Mouse (Mus musculus) lung, postnatal 0 days (tissue): ENCODE results near the gene Cracr2a. TPM values are rescaled to one million over a fixed set of nuclear protein-coding genes. Genes with fewer than 3 reads are reported as not detected.

ENCODE experiments used
- ATAC-seq: fragments of 200-750 bp; cut with Nextera tagmentation; 2 replicates; pipeline ENCODE4 v1.8.0; 2017; ENCODE audit warnings: moderate library complexity
- DNase-seq: peaks from one replicate; pipeline ENCODE4 v3.0.0-alpha.2; 2016; ENCODE audit warnings: low spot score
- H3K27ac ChIP-seq: fragments of 300-500 bp; sonication (generic); 2 replicates; pipeline ENCODE4 v1.5.1; 2014; ENCODE audit warnings: antibody characterized with exemption, mild to moderate bottlenecking, low read length, mixed read lengths
- H3K27me3 ChIP-seq: fragments of 300-500 bp; sonication (generic); replicated peaks from 2 replicates; pipeline ENCODE4 v1.6.1; 2014; ENCODE audit warnings: low read length, mixed read lengths; ENCODE audit not compliant: insufficient read depth
- H3K36me3 ChIP-seq: fragments of 300-500 bp; sonication (generic); 2 replicates; pipeline ENCODE4 v1.6.1; 2014; ENCODE audit warnings: low read length, mixed read lengths; ENCODE audit not compliant: insufficient read depth
- H3K4me1 ChIP-seq: fragments of 300-500 bp; sonication (generic); 2 replicates; pipeline ENCODE4 v1.6.1; 2014; ENCODE audit warnings: antibody characterized with exemption, low read depth, low read length, mixed read lengths; ENCODE audit not compliant: insufficient read depth
- H3K4me2 ChIP-seq: fragments of 300-500 bp; sonication (generic); replicated peaks from 2 replicates; pipeline ENCODE4 v1.6.1; 2014; ENCODE audit warnings: low read depth, mild to moderate bottlenecking, low read length, moderate library complexity, mixed read lengths
- H3K4me3 ChIP-seq: fragments of 300-500 bp; sonication (generic); 2 replicates; pipeline ENCODE4 v1.5.1; 2014; ENCODE audit warnings: low read depth, low read length
- H3K9ac ChIP-seq: fragments of 300-500 bp; sonication (generic); replicated peaks from 2 replicates; pipeline ENCODE4 v1.6.1; 2014; ENCODE audit warnings: low read depth, mild to moderate bottlenecking
- H3K9me3 ChIP-seq: fragments of 300-500 bp; sonication (generic); 2 replicates; pipeline ENCODE4 v1.6.1; 2016; ENCODE audit warnings: low read length, mixed read lengths
- CTCF ChIP-seq: IDR thresholded peaks from 2 replicates; pipeline ENCODE4 v1.5.1; 2016; ENCODE audit warnings: antibody characterized with exemption, mild to moderate bottlenecking
- EP300 ChIP-seq: IDR thresholded peaks from 2 replicates; pipeline ENCODE4 v1.6.1; 2016; ENCODE audit warnings: antibody characterized with exemption, mild to moderate bottlenecking, control low read depth
- WGBS: fragments of 180-500 bp; shearing (Covaris S2); extraction: QIAGEN DNeasy Blood & Tissue Kit; methylation state at CpG from one replicate; pipeline ENCODE4 v1.1.7; 2014; 5-methylcytosine and 5-hydroxymethylcytosine counted together
- polyA plus RNA-seq: library from polyadenylated mRNA; unstranded; fragments of >200 nt; fragmentation: Nextera tagmentation; extraction: Ambion mirVana; gene quantifications from 2 replicates; pipeline ENCODE4 v1.2.1, GENCODE M21; 2015

Cracr2a gene
- polyA plus RNA-seq, 1 experiment from 2014 or later, result 5.4 TPM

DNA sequence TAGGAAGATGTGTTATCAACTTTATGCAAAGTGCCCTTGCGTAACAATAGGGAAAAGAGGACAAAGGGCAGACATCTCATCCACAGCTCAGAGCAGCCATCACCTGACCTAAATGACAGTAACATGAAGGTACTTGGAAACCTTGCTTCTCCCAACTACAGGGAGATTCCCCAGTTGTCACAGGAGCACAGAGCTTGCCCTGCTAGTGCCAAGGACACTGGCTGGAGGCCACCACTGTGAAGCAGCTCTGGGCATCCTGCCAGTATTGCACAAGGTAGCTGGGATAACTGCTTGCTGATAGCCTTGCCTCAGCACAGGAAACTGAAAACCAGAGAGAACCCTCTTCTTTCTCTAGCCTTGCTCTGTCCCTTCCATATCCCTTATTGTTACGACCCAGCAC, 31.7 kb upstream of the Cracr2a start:
- Histone ChIP-seq H3K4me3 (no peak overlapping the region), H3K27me3 (no peaks in the 10 kb centered on the region), H3K4me1 (peaks cover 9% of the 10 kb centered on the region; the same call in 1 of the 2 replicates), H3K36me3 (no peaks in the 10 kb centered on the region), H3K9ac (no peak overlapping the region), H3K9me3 (no peaks in the 10 kb centered on the region), H3K27ac (peak overlapping the region; percentile 38; the same call in 1 of the 2 replicates), H3K4me2 (no peak overlapping the region)
- TF ChIP-seq EP300, result no peak
- TF ChIP-seq CTCF, result no peak
- ATAC-seq (peak; percentile 89), DNase-seq (peak; percentile 91)
- WGBS, result 23% methylated on average over 2 of the region's 2 CpGs

DNA sequence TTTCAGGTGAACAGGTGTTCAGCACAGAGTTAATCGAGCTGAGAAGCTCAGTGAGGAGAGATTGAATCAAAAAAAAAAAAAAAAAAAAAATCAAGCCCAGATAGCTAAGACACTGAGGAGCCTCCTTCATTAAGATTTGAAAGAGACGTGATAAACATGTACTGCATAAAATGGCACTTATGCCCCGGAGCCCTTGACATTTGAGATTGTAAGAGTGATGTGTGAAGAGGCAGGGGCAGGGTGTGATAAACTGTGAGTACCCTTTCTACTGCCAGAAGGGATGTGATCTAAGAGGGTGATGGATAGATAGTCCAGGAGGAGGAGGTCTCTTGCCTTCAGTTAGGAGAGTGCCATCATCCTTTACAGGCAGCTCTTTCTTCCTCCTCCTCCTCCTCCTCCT, 30.9 kb upstream of the Cracr2a start:
- Histone ChIP-seq H3K27ac (no peak overlapping the region), H3K4me3 (no peak overlapping the region), H3K4me1 (peaks cover 9% of the 10 kb centered on the region; the same call in 1 of the 2 replicates), H3K36me3 (no peaks in the 10 kb centered on the region), H3K27me3 (no peaks in the 10 kb centered on the region), H3K9me3 (no peaks in the 10 kb centered on the region), H3K9ac (no peak overlapping the region), H3K4me2 (no peak overlapping the region)
- DNase-seq, result peak; percentile 11
- TF ChIP-seq CTCF, result no peak
- TF ChIP-seq EP300, result no peak
- 12% methylated on average over 3 of the region's 3 CpGs for WGBS
- ATAC-seq, result peak; percentile 2; the same call in 1 of the 2 replicates

DNA sequence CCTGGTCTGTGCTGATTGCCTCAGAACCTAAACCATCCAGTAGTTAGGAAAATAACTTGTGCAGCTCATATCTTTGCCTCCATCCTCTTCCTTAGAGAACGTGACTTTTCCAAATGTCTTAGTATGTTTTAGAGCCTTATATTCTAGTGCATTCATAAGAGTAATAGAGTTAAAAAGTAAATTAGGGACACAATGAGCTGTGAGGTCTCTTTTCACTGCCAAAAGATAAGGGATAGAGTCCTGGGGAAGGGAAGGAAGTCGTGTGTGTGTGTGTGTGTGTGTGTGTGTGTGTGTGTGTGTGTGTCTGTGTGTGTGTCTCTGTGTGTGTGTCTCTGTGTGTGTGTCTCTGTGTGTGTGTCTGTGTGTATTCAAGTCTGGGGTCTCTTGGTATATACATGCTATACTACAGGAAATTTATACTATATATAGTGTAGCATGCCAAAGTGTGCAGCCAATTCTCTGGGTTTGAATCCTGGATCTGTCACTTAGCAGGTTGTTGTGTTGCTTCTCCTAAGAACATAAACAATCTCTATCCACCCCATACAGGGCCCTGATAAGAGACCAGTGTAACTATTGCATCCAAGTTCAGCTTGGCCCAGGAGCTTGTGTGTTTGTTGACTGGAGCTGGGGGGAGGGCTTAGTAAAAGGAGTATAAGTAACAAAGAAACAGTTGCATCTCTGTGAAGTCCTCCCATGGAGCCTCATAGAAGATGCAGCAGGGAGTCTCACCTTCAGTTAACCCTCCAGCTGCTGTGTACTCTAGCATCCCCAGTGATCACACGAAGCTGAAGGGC, 29.5 kb upstream of the Cracr2a start:
- no peaks in the 10 kb centered on the region for H3K36me3 ChIP-seq
- H3K9me3 ChIP-seq, result no peaks in the 10 kb centered on the region
- H3K4me1 ChIP-seq, result peaks cover 9% of the 10 kb centered on the region; the same call in 1 of the 2 replicates
- H3K4me2 ChIP-seq, result no peak overlapping the region
- H3K9ac ChIP-seq, result no peak overlapping the region
- no peak overlapping the region for H3K4me3 ChIP-seq
- no peak for ATAC-seq
- 37% methylated on average over 3 of the region's 3 CpGs for WGBS
- TF ChIP-seq CTCF (no peak), EP300 (no peak)
- H3K27me3 ChIP-seq, result no peaks in the 10 kb centered on the region
- H3K27ac ChIP-seq, result no peak overlapping the region
- DNase-seq, result no peak

DNA sequence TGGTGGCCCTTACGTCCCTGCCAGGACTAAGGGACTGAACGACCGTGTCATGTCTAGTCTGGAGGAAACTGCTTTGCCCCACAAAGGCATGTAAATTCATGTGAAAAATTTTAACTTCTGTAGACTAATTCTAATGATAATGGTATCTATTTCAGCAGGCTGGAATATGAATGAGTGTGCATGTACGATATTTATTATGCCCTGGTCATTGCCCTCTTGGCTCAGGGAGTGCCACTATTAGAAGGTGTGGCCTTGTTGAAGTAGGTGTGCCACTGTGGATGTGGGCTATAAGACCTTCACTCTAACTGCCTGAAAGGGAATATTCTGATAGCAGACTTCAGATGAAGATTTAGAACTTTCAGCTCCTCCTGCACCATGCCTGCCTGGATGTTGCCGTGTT, 28.8 kb upstream of the Cracr2a start:
- no peak for ATAC-seq
- Histone ChIP-seq H3K27ac (no peak overlapping the region), H3K4me2 (no peak overlapping the region), H3K36me3 (no peaks in the 10 kb centered on the region), H3K4me3 (no peak overlapping the region), H3K9me3 (no peaks in the 10 kb centered on the region), H3K9ac (no peak overlapping the region), H3K27me3 (no peaks in the 10 kb centered on the region), H3K4me1 (peaks cover 9% of the 10 kb centered on the region; the same call in 1 of the 2 replicates)
- WGBS, result 74% methylated on average over 5 of the region's 5 CpGs
- TF ChIP-seq EP300 (no peak), CTCF (no peak)
- DNase-seq, result no peak

DNA sequence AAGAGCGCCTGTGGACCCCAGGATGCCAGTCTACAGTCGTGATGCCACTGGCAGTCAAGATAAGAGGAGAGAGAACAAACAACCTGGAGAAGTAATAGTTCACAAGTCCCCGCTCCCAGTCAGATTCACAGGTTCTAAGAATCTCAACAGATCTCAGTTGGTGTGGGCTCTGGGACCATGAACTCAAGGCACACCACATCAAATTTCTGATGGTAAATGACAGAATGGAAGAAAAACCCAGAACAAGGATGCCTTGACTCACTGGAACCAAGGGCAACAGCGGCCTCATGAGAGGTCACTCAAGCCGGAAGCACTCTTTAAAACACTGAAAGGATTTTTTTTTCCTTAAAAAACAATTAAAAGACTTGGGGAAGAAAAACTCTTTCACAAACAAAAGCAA, 27.4 kb upstream of the Cracr2a start:
- Histone ChIP-seq H3K4me1 (peaks cover 9% of the 10 kb centered on the region; the same call in 1 of the 2 replicates), H3K4me2 (no peak overlapping the region), H3K27me3 (no peaks in the 10 kb centered on the region), H3K4me3 (no peak overlapping the region), H3K36me3 (no peaks in the 10 kb centered on the region), H3K9ac (no peak overlapping the region), H3K27ac (no peak overlapping the region), H3K9me3 (no peaks in the 10 kb centered on the region)
- 62% methylated on average over 5 of the region's 5 CpGs for WGBS
- TF ChIP-seq CTCF (no peak), EP300 (no peak)
- DNase-seq (no peak), ATAC-seq (no peak)

DNA sequence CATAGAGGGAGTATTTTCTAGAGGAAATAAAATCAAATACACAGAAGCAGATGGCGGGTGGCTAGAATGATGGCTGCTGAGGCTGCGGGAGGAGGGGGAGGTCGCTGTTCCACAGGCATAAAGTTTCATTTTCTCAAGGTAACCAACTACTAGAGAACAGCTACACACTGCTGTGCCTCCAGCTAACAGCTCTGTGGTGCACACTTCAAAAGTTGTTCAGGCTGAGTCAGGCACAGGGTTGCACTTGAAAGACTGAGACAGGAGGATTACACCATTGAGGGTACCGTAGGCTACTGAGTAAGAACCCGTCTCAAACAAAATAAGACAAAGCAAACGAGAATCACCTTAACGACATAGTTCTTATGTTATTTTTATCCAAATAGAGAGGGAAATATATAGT, 24.1 kb upstream of the Cracr2a start:
- no peaks in the 10 kb centered on the region for H3K9me3 ChIP-seq
- ATAC-seq (no peak), DNase-seq (no peak)
- no peak overlapping the region for H3K4me3 ChIP-seq
- H3K27me3 ChIP-seq, result no peaks in the 10 kb centered on the region
- no peak for TF ChIP-seq CTCF
- no peak for TF ChIP-seq EP300
- H3K27ac ChIP-seq, result no peak overlapping the region
- WGBS, result 62% methylated on average over 7 of the region's 7 CpGs
- no peak overlapping the region for H3K4me2 ChIP-seq
- H3K36me3 ChIP-seq, result no peaks in the 10 kb centered on the region
- H3K9ac ChIP-seq, result no peak overlapping the region
- no peaks in the 10 kb centered on the region for H3K4me1 ChIP-seq
